ENCODE assay signal across 8 mouse cellular contexts in genomic region chr1:34866815-34867573, GRCm38 (mm10). TPM values are rescaled to one million over a fixed set of nuclear protein-coding genes. Genes with fewer than 3 reads are reported as not detected.
DNase-seq lines count a peak whose midpoint lies in the region; ATAC-seq lines count a peak whose summit lies in the region.

No protein-coding gene starts in this region.

- no peaks in the 10 kb centered on the region for H3K9me3 ChIP-seq in intestine, embryonic 15.5 days
- no peaks in the 10 kb centered on the region for H3K9me3 ChIP-seq in midbrain, embryonic 11.5 days (ENCODE audit: control insufficient read depth, low read length)

- H3K27me3 ChIP-seq in intestine, embryonic 15.5 days (replicated peaks), result no peaks in the 10 kb centered on the region
- H3K27me3 ChIP-seq in midbrain, embryonic 11.5 days (ENCODE audit: control insufficient read depth, insufficient read depth, low read length), result no peaks in the 10 kb centered on the region

- H3K9ac ChIP-seq in intestine, embryonic 15.5 days, result no peak overlapping the region
- H3K9ac ChIP-seq in midbrain, embryonic 11.5 days (ENCODE audit: low read length), result no peak overlapping the region

- no peak overlapping the region for H3K27ac ChIP-seq in intestine, embryonic 15.5 days
- no peak overlapping the region for H3K27ac ChIP-seq in midbrain, embryonic 11.5 days (ENCODE audit: low read depth, low read length)

- peak; percentile 53 for ATAC-seq in intestine, embryonic 15.5 days
- ATAC-seq in midbrain, embryonic 11.5 days (ENCODE audit: low FRiP score), result peak; percentile 57

- H3K4me3 ChIP-seq in intestine, embryonic 15.5 days (replicated peaks), result no peak overlapping the region
- no peak overlapping the region for H3K4me3 ChIP-seq in midbrain, embryonic 11.5 days (ENCODE audit: low read depth, low read length)

- peak; percentile 73 for DNase-seq in adipocyte (ENCODE audit: low spot score)
- DNase-seq in cerebellum, postnatal 25 days, result peak; percentile 87 to 93
- peak; percentile 83 to 86 for DNase-seq in frontal cortex, postnatal 25 days (ENCODE audit: low spot score in 2 of 2)
- peak; percentile 83 to 94 for DNase-seq in left cerebral cortex, postnatal 25 days (ENCODE audit: low spot score in 2 of 2)
- peak; percentile 98 for DNase-seq in midbrain, embryonic 11.5 days (ENCODE audit: low spot score, missing footprints)
- DNase-seq in skeletal muscle tissue, adult 2 months (ENCODE audit: low read depth, low spot score), result peak; percentile 85
- peak; percentile 68 for DNase-seq in yolk sac, embryonic 10.5 days (ENCODE audit: low spot score)

- H3K4me2 ChIP-seq in intestine, embryonic 15.5 days (replicated peaks), result no peak overlapping the region
- H3K4me2 ChIP-seq in midbrain, embryonic 11.5 days, result no peak overlapping the region

- intact Hi-C loops in left cerebral cortex, postnatal 25 days (cut with DNase I), result loop anchor here (10.0 kb wide), 1 partner anchor 222 kb away; no protein-coding TSS in a partner anchor

- no peaks in the 10 kb centered on the region for H3K4me1 ChIP-seq in intestine, embryonic 15.5 days (replicated peaks)
- H3K4me1 ChIP-seq in midbrain, embryonic 11.5 days (ENCODE audit: control insufficient read depth, insufficient read depth, low read length), result no peaks in the 10 kb centered on the region

- WGBS in intestine, embryonic 15.5 days, result 61% methylated on average over 10 of the region's 10 CpGs
- WGBS in midbrain, embryonic 11.5 days, result 58% methylated on average over 10 of the region's 10 CpGs

- peaks cover 9% of the 10 kb centered on the region for H3K36me3 ChIP-seq in intestine, embryonic 15.5 days
- H3K36me3 ChIP-seq in midbrain, embryonic 11.5 days (ENCODE audit: control insufficient read depth, insufficient read depth, low read length), result peaks cover 4% of the 10 kb centered on the region; the same call in 1 of the 2 replicates

RNA-seq across cellular contexts. Expression of gene Plekhb2, which starts 17.2 kb away (rescaled TPM):
- 78.3 and 80.0 TPM in 2 replicates for polyA plus RNA-seq in intestine, embryonic 15.5 days (2015; fragmentation: Nextera tagmentation; extraction: Ambion mirVana)
- total RNA-seq in left cerebral cortex, postnatal 25 days (2021), result 100 to 1,000 TPM; 248 to 261 TPM
- polyA plus RNA-seq in midbrain, embryonic 11.5 days (2014; fragmentation: Nextera tagmentation; extraction: Ambion mirVana), result 52.5 and 56.3 TPM in 2 replicates

RNA-seq across cellular contexts. Expression of gene Fam168b, which starts 24.1 kb away (rescaled TPM):
- polyA plus RNA-seq in intestine, embryonic 15.5 days (2015; fragmentation: Nextera tagmentation; extraction: Ambion mirVana), result 57.0 and 60.6 TPM in 2 replicates
- 100 to 1,000 TPM; 244 to 252 TPM for total RNA-seq in left cerebral cortex, postnatal 25 days (2021)
- 104 and 114 TPM in 2 replicates for polyA plus RNA-seq in midbrain, embryonic 11.5 days (2014; fragmentation: Nextera tagmentation; extraction: Ambion mirVana)
